Mouse (Mus musculus) adrenal gland, postnatal 14 days (tissue): Measurements from ENCODE around the gene Mgat4d. TPM values are rescaled to one million over a fixed set of nuclear protein-coding genes. Genes with fewer than 3 reads are reported as not detected.
A peak's percentile ranks its signal among the peaks of the same experiment; 100 is the strongest.
"Not testable (repeated sequence)": the region's sequence is repeated elsewhere in the genome, so short reads cannot be mapped to it uniquely, and the experiment has no call there.

ENCODE experiments used
- DNase-seq: peaks from one replicate; pipeline ENCODE4 v3.0.0; 2021; ENCODE audit warnings: mixed read lengths
- total RNA-seq: library from RNA; stranded (reverse); gene quantifications from 2 replicates; pipeline ENCODE4 v1.2.3, GENCODE M21; 2021

Mgat4d gene
- total RNA-seq, 1 experiment from 2014 or later, result not detected

DNA sequence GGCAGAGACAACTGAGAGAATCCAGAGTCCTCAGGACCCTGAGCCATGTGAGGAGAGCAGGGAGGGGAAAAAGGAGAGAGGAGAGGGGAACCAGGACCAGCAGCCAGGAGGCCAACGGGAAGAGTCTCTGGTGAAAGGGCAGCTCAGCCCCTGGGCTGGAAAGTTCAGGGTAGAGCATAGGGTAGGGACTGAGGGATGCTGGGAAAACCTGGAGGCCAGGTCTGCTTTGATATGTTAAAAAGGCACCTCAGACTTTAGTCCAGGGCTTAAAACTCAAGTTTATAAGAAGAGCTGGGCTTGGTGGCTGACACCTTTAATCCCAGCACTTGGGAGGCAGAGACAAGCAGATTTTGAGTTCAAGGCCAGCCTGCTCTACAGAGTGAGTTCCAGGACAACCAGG is 44.2 kb downstream of the Mgat4d start:
- DNase-seq, result no peak

DNA sequence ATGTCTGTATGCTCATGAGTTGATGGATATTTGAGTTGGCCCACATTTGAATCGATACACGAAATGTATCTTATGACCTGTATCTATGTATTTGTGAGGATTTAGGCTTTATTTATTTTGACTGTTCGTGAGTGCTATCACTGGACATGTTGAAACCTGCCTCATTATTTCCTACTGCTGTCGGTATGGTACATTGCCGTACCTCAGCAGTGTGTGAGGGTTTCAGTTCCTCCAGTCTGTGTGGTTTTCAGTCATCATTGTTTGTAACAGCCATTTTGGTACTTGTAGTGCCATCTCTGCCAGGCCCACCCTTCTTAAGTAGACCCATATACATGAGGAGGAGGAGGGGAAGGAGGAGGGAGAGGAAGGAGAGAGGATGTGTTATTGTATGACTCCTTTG is 46.1 kb downstream of the Mgat4d start:
- no peak for DNase-seq

DNA sequence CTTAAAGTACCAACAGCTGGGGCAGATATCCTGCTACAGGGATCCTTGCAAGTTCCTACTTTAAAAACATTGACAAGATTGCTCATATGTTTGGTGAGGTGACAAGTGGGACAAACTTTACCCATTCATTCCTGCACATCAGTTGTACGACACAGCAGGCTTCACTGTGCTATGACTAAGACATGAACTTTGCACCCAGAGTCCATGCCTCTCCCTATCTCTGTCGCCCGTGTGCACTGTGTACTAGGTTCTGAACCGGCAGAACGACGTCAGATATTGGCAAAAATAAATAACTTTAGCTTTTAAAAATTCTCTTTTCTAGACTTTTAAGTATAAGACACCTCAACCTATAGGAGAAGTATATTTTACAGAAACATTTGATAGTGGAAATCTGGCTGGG is 48.4 kb downstream of the Mgat4d start:
- no peak for DNase-seq

- no peak for DNase-seq
Observed at GRCm38 (mm10) chr8:83397726-83398125, 49.5 kb downstream of the Mgat4d start.

DNA sequence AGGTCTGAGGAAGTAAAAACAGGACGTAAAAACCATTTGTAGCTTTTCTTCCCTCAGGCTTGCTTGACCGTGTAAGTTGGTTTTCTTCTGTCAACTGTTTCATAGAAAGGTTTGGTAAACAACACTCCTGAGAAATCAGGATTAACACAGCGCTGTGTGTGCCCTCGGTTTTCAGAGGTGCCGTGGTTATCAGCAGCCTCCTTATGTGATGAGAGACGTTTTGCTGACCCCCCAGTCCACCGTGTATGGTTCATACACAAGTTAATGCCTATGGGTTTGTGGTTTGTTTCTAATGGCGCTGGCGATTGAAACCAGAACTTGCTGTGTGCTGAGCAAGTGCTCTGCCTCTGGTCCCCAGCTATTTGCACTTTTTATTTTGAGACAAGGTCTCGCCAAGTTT is 57.3 kb downstream of the Mgat4d start:
- DNase-seq, result no peak

- DNase-seq, result no peak
Observed at GRCm38 (mm10) chr8:83406836-83407235, 58.6 kb downstream of the Mgat4d start.

- DNase-seq, result no peak
Observed at GRCm38 (mm10) chr8:83408496-83408895, 60.2 kb downstream of the Mgat4d start.

DNA sequence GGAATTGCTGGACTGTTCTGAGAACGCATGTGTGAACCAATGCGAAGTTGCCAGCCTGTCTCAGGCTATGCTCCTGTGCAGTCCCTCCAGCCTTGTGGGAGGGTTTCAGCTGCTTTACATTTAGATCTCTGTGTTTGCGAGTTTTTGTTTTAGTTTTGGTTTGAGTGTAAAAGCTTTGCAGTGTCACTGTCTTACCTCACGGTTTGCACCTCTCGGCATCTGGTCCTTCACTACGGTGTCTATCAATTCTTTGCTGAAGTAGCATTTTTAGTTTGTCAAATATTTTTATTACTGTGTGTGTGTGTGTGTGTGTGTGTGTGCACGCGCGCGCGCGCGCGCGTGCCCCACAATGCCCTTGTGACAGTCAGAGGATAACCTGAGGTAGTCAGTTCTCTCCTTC is 68.6 kb downstream of the Mgat4d start:
- no peak for DNase-seq

- no peak for DNase-seq
Observed at GRCm38 (mm10) chr8:83417970-83418369, 69.7 kb downstream of the Mgat4d start.

DNA sequence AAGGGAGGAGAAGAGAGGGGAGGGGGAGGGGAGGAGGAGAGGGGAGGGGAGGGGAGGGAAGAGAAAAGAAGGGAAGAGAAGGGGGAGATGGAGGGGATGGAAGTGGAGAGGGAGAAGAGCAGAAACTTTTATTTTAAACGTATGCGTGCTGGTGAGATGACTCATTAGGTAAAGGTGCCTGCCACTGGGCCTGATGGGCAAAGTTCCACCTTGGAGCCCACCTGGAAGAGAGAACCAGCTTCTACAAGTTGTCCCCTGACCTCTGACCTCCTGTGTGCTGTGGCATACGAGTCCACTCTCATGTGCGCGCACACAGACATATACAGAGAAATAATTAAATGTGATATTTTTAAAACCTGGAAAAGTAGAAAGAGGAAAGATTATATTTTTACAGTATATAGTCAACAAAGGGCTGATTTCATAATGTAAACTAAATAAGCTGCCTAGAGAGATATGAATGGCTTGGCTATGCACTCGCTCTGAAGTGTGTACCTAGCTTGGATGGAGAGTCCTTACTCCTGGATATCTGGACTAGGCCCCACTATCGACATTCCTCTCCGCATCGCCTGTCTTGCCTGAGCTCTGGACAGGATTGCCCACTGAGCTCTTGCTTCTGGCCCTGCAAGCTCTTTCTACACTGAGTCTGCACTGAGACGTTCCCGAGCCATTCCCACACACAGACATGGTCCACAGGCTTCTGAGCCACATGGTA is 70.7 kb downstream of the Mgat4d start:
- DNase-seq, result no peak

- peak; percentile 15 for DNase-seq
Observed at GRCm38 (mm10) chr8:83421354-83421753, 73.1 kb downstream of the Mgat4d start.

DNA sequence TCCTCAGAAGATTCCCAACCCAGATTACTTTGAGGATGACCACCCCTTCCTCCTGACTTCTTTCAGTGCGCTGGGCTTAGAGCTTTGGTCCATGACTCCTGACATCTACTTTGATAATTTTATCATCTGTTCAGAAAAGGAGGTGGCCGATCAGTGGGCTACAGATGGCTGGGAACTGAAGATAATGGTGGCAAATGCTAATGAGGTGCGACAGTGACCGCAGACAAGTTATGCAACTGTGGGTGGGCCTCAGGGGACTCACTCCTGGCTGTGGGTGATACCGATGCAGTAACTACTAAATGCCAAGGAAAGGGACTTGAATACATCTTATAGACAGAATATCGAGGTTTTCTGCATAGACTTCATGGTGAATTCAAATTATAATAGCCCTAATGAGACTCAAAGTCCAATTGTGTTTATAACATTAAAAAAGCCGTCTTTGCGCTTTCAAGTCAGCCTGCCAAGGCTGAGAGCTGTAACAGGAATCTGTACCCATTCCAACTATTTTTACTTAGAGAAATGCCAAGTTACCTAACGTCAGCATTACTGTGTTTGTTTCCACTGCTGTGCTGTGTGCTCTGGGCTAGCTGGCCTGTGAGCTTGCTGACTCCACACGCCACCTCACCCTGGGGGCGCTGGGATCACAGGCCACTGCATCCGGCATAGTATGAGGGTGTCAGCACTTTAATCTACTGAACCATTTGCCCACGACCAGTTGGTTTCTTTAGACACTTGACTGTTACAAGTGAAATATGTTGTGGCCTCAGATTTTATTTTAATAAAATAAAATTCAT is 75.0 kb downstream of the Mgat4d start:
- DNase-seq, result no peak

- DNase-seq, result no peak
Observed at GRCm38 (mm10) chr8:83425202-83425601, 76.9 kb downstream of the Mgat4d start.

DNA sequence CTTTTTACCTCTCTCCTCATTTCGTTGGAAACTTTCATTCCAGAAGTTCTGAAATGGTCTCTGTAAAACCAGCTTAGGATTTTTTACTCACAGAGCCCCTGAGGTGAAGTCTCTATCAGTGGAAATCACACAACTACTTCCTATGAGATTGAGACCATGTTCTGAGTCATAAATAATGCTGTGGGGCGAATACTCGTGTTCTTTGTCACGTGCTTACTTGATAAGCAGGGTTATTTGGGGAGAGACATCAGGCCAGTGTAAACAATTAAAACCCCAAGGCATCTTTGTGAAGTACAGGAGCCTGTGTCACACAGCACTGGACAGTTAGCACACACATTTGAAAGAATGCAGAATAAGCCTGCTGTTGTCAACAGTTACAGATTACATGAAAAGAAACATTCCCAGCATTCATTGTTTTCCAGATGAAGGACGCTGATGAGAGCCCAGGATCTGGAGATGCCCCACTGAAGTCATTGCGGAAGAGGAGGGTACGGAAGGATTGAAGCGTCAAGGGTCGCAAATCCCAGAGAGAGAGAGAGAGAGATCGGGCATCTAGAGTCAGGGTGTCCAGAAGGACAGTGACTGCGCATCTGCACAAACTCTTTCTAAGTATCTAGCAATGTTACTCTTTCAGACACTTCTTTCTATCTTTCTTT is 78.0 kb downstream of the Mgat4d start:
- DNase-seq, result no peak

DNA sequence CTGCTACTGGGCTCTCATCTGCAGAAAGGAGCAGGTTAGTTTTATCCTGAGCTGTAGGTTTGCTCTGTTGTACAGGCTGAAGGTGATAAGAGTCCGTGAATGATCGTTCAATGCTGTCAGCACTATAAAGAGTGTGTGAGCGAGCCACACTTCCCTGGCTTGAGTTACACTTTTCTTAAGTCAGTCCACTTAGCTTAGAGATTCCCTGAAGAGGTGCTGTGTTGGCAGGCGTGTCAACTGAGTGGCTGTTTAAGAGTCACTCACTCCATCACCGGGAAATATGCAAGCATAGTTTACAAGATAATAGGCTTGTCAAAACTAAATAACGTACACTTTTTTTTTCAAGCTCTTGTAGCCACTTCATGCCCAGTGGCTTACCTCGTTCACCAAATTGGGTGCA is 78.7 kb downstream of the Mgat4d start:
- no peak for DNase-seq

DNA sequence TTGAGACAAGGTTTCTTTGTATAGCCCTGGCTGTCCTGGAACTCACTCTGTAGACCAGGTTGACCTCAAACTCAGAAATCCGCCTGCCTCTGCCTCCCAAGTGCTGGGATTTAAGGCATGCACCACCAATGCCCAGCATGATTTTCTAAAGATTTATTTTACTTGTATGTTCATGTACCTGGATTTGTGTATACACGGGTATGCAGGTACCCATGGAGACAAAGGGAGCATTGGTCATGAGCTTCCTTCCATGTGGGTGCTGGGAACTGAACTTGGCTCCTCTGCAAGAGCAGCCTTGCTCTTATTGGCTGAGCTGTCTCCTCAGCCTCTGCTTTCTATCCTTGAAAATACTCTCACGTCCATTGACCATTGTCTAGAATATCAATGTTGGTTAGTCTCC is 80.3 kb downstream of the Mgat4d start:
- not testable (repeated sequence) for DNase-seq

DNA sequence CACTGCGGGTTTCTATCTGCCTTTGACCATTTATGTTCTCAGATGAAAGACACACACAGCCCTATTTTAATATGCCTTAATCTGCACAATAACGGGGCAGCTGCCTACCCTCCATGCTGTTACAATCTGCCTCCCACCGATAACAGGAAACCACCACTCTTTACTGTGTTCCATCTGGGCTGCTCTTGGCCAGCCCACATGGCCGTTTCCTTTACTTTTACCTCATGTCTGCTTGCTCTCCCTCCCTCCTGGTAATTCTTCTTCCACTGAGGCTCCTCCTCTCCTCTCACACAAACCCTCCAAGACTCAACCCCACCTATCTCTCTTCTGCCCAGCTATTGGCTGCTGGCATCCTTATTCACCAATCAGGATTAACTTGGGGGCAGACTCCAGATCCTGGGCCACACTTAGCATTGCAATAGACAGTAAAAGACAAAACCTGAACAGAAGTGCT is 80.8 kb downstream of the Mgat4d start:
- DNase-seq, result no peak

Other genes with a start within 250 kb of the Mgat4d start
- gene Tbc1d9, start 183.1 kb upstream of the Mgat4d start, total RNA-seq, result 6.6 and 7.8 TPM in 2 replicates
- not detected in 2 replicates for gene Gm10645, start 182.3 kb upstream of the Mgat4d start, total RNA-seq
- gene Ucp1, start 58.1 kb upstream of the Mgat4d start, total RNA-seq, result 2,717 and 3,191 TPM in 2 replicates
- gene Elmod2, start 16.0 kb upstream of the Mgat4d start, total RNA-seq, result 24.5 and 25.4 TPM in 2 replicates
- gene Clgn, start 41.4 kb downstream of the Mgat4d start, total RNA-seq, result 0.15 and 0.94 TPM in 2 replicates
- 59.0 and 69.6 TPM in 2 replicates for gene Scoc, start 109.9 kb downstream of the Mgat4d start, total RNA-seq
- not detected in 2 replicates for gene Olfr370, start 187.3 kb downstream of the Mgat4d start, total RNA-seq
- 328 TPM in 2 replicates for gene Ndufb7, start 218.2 kb downstream of the Mgat4d start, total RNA-seq